Mouse (Mus musculus) C2C12 (cell line): ENCODE data around the gene Uhrf1bp1. TPM values are rescaled to one million over a fixed set of nuclear protein-coding genes. Genes with fewer than 3 reads are reported as not detected.

ENCODE experiments used
- H3K27me3 ChIP-seq: one replicate; pipeline ENCODE4 v1.6.1; 2011; ENCODE audit not compliant: control insufficient read depth, insufficient read depth, insufficient read length
- H3K36me3 ChIP-seq: one replicate; pipeline ENCODE4 v1.6.1; 2011; ENCODE audit not compliant: control insufficient read depth, insufficient read depth
- H3K4me3 ChIP-seq: one replicate; pipeline ENCODE4 v1.5.1; 2011; ENCODE audit warnings: mild to moderate bottlenecking, control low read depth; ENCODE audit not compliant: poor library complexity, insufficient read depth, severe bottlenecking
- H3K79me2 ChIP-seq: one replicate; pipeline ENCODE4 v1.6.1; 2011; ENCODE audit not compliant: control insufficient read depth, insufficient read depth
- H3K79me3 ChIP-seq: one replicate; pipeline ENCODE4 v1.6.1; 2011; ENCODE audit warnings: low read depth, control low read depth
- H3ac ChIP-seq: one replicate; pipeline ENCODE3; 2011; ENCODE audit warnings: low read depth; ENCODE audit not compliant: control insufficient read depth, insufficient read length
- CEBPB ChIP-seq: IDR thresholded peaks from one replicate; pipeline ENCODE4 v1.6.1; 2011; ENCODE audit warnings: low read depth, mild to moderate bottlenecking, control low read depth, moderate library complexity
- CTCF ChIP-seq: IDR thresholded peaks from one replicate; pipeline ENCODE4 v1.5.1; 2011; ENCODE audit not compliant: control insufficient read depth, insufficient read depth, insufficient read length
- FOSL1 ChIP-seq: IDR thresholded peaks from one replicate; pipeline ENCODE4 v1.8.0; 2011; ENCODE audit warnings: mild to moderate bottlenecking, low read length; ENCODE audit not compliant: poor library complexity, insufficient read depth, severe bottlenecking
- MAX ChIP-seq: IDR thresholded peaks from one replicate; pipeline ENCODE4 v1.6.1; 2011; ENCODE audit warnings: mild to moderate bottlenecking, control low read depth
- MYOD1 ChIP-seq: IDR thresholded peaks from one replicate; pipeline ENCODE4 v1.6.1; 2011; ENCODE audit warnings: low read depth; ENCODE audit not compliant: control insufficient read depth, insufficient read length
- MYOG ChIP-seq: IDR thresholded peaks from one replicate; pipeline ENCODE4 v1.6.1; 2011; ENCODE audit not compliant: control insufficient read depth, insufficient read length; ENCODE audit errors: extremely low read depth
- USF1 ChIP-seq: IDR thresholded peaks from one replicate; pipeline ENCODE4 v1.6.1; 2011; ENCODE audit warnings: low read depth, mild to moderate bottlenecking, control low read depth, moderate library complexity
- polyA plus RNA-seq: library from polyadenylated mRNA; unstranded; fragments of >200 nt; fragmentation: generic; extraction: Trizol; gene quantifications from one replicate; pipeline ENCODE4 v1.2.1, GENCODE M21; 2012; ENCODE audit warnings: missing spikeins

Uhrf1bp1 gene
- polyA plus RNA-seq, 1 experiment: 6.6 TPM

DNA sequence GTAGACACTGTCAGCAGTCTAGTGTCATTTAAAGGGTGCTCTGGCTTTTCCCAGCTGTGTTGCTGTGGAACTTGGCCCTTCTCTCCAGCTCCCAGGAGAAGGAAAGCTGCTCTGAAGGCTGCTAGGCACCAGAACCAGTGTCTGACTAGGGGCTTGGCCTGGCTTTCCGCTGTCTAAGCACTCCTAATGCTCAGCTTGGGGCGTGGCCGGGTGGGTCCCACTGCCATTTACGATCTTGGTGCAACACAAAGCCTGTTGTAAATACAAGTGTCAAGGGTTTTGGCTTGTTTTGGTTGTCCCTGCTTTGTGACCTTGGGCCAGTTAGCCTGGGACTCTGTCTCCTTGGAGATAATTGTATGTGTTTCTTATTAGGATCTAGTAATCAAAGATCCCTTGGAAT, 84.1 kb downstream of the Uhrf1bp1 start:
- TF ChIP-seq FOSL1 (no peak), MYOD1 (no peak), CEBPB (no peak), CTCF (no peak), USF1 (no peak), MAX (no peak), MYOG (no peak)

DNA sequence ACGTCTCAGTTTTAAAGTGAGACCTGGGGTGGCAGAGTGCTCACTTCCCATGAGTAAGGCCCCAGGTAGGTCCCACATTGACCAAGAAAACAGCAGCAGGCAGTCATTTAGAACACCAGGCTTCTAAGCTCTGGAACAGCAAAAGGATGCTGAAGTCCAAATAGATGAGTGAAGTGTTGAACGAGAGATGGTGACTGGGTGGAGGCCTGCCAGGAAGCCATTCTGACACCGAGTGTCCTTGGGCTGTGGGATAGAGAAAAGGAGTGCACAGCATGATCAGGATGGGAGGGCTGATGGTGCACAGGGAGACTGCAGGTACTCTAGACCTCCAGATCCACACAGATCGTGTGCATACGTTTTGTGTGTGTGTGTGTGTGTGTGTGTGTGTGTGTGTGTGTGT, 84.9 kb downstream of the Uhrf1bp1 start:
- Histone ChIP-seq H3K4me3 (no peak overlapping the region), H3K79me2 (peaks cover 5% of the 10 kb centered on the region)
- TF ChIP-seq FOSL1: no peak
- TF ChIP-seq MYOG: no peak
- TF ChIP-seq MAX: no peak
- TF ChIP-seq CEBPB: no peak
- no peak for TF ChIP-seq MYOD1
- no peak for TF ChIP-seq CTCF
- no peak for TF ChIP-seq USF1

More for the DNA sequence above, 84.1 kb downstream of the Uhrf1bp1 start:
- H3ac ChIP-seq: no peak overlapping the region
- no peaks in the 10 kb centered on the region for H3K27me3 ChIP-seq
- H3K79me2 ChIP-seq: peaks cover 5% of the 10 kb centered on the region
- no peaks in the 10 kb centered on the region for H3K36me3 ChIP-seq
- H3K4me3 ChIP-seq: no peak overlapping the region
- peaks cover 3% of the 10 kb centered on the region for H3K79me3 ChIP-seq

DNA sequence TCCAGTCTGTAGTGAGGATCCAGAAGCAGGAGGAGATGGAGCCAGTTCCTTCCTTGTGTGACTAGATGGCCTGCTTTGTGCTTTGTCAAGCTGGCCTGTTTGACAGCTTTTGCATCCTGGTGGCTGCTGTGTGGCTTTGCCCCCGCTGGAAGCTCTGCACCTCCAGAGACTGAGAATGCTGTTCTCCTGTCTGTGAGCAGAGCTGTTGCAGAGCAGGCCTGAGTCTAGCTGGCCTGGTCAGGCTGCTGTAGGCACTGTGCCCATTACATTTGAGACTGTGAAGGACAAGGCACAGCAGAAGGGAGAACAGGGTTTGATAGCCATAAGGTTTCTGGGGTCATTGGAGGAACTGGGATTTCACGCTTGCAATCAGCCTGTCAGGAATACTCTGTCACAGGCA, 85.5 kb downstream of the Uhrf1bp1 start:
- H3K79me3 ChIP-seq: peaks cover 1% of the 10 kb centered on the region
- peaks cover 5% of the 10 kb centered on the region for H3K79me2 ChIP-seq
- no peaks in the 10 kb centered on the region for H3K36me3 ChIP-seq
- H3ac ChIP-seq: no peak overlapping the region
- TF ChIP-seq MAX (no peak), FOSL1 (no peak), MYOD1 (no peak)
- H3K4me3 ChIP-seq: no peak overlapping the region
- H3K27me3 ChIP-seq: no peaks in the 10 kb centered on the region

More for the DNA sequence above, 84.9 kb downstream of the Uhrf1bp1 start:
- Histone ChIP-seq H3K79me3 (peaks cover 1% of the 10 kb centered on the region), H3K27me3 (no peaks in the 10 kb centered on the region), H3ac (no peak overlapping the region), H3K36me3 (no peaks in the 10 kb centered on the region)

DNA sequence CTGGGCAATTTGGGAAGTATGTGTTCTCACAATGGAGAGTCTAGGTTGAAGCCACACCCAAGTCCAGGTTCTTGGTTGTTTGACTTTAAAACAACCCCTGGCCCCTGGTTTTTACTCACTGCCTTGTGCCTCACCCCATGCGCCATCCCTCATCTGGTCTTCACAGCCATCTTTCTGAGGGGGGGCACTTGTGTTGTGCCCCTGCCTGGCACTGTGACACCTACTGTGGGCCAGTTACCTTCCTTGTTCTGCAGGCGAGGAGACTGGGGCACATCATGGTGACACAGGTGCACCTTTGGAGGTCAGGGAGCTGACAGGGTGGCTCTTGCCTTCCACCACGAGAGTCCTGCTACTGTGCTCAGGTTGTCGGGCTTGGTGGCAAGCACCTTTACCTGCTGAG, 85.9 kb downstream of the Uhrf1bp1 start:
- peaks cover 5% of the 10 kb centered on the region for H3K79me2 ChIP-seq
- H3K36me3 ChIP-seq: no peaks in the 10 kb centered on the region
- H3ac ChIP-seq: no peak overlapping the region
- peaks cover 1% of the 10 kb centered on the region for H3K79me3 ChIP-seq
- H3K27me3 ChIP-seq: no peaks in the 10 kb centered on the region
- H3K4me3 ChIP-seq: no peak overlapping the region
- TF ChIP-seq CEBPB (no peak), USF1 (no peak), MAX (no peak), MYOD1 (no peak), MYOG (no peak), CTCF (no peak), FOSL1 (no peak)

DNA sequence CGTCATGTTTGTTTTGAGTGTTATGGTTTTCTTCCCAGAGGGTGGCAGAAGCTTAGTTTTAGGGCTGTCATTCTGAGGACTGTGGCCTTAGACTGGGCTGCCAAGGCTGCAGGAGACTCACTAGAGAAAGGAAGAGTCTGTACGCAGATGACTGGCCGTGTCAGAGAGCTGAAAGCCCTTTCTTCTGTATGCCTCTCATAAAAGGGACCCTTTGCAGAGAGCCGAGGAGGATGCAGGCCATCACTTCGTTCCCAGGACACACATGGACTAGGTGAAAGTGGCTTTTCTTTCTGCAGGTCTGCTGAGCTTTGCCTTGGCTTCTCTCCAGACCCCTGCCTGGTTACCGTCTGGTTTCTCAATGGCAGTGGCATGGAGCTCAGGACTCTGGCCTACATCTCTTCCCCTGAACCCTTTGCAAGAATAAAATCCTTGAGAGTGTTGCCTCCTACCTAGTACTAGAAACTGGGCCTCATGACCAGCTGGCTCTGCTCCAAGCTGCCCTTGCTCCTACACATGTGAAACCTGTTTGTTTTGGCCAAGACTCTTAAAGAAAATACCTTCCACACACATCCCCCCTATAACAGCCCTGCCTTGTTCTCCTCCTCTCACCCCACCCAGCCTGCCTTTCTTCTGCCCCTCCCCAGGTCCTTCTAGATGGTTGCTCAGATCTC, 89.4 kb downstream of the Uhrf1bp1 start:
- H3K4me3 ChIP-seq: no peak overlapping the region
- no peak overlapping the region for H3ac ChIP-seq
- H3K36me3 ChIP-seq: no peaks in the 10 kb centered on the region
- H3K79me3 ChIP-seq: peaks cover 1% of the 10 kb centered on the region
- TF ChIP-seq CEBPB (no peak), USF1 (no peak), MYOD1 (no peak), FOSL1 (no peak), CTCF (no peak), MAX (no peak), MYOG (no peak)
- H3K27me3 ChIP-seq: no peaks in the 10 kb centered on the region
- H3K79me2 ChIP-seq: no peaks in the 10 kb centered on the region

DNA sequence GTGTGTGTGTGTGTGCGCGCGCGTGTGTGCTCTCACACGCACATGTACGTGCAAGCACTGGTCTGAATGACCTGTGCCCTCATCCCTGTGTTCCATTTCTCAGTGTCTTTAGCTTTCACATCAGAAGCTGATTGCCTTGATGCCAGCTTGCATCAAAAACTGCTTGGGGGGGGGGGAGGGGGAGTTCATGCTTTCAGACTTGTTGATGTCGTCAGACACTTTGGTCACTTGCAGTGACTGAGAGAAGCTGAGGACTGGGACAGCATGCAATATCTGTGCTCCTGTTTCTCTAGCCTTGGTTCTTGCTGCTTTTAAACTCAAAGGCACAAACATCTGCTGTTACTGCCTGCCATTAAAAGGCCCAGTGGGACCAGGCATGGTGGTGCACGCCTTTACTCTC, 90.1 kb downstream of the Uhrf1bp1 start:
- peaks cover 1% of the 10 kb centered on the region for H3K79me3 ChIP-seq
- H3K79me2 ChIP-seq: no peaks in the 10 kb centered on the region
- no peak for TF ChIP-seq CTCF
- TF ChIP-seq USF1: no peak
- TF ChIP-seq MYOD1: no peak
- no peak for TF ChIP-seq FOSL1
- no peak for TF ChIP-seq MYOG
- no peak for TF ChIP-seq CEBPB
- no peak for TF ChIP-seq MAX
- no peak overlapping the region for H3ac ChIP-seq
- H3K36me3 ChIP-seq: no peaks in the 10 kb centered on the region
- no peaks in the 10 kb centered on the region for H3K27me3 ChIP-seq
- no peak overlapping the region for H3K4me3 ChIP-seq
